Mouse (Mus musculus) bone marrow macrophage, adult 2 months (primary cell): ENCODE measurements around the gene Acbd4.

ENCODE experiments used
- CTCF ChIP-seq: IDR thresholded peaks from 2 replicates; pipeline ENCODE4 v1.5.1; 2012; ENCODE audit warnings: low read depth, mild to moderate bottlenecking, low read length, moderate library complexity
- POLR2A ChIP-seq: IDR thresholded peaks from 2 replicates; pipeline ENCODE4 v1.6.1; 2012; ENCODE audit warnings: mild to moderate bottlenecking, low read depth, low read length, borderline replicate concordance

DNA sequence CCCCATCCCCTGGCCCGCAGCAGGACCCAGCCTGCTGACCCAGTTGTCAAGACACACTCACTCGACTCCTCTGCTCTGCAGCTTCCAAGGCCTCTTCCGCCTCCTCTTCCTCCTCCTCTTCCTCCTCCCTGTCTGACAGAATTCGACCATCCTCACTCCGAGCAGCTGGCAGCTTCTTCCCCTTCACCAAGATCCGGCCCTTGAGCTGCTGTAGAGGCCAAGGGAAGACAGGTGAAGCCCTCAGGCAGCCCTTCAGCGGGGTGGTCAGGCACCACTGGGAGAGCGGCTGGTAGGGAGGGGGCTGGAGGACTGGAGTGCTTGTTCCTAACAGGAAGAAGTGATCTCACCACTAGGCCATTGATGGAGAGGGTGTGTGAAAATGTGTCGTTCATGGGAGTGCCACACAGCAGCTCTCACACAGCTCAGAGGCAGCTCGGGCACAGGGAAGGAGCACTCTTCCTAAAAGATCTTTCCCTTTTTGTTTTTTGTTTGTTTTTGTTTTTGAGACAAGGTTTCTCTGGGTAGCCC lies 26.6 kb upstream of the Acbd4 start:
- no peak for TF ChIP-seq POLR2A
- no peak for TF ChIP-seq CTCF
